Mouse (Mus musculus): ENCODE measurements around the gene 1700017B05Rik.
"Not testable (repeated sequence)": the region's sequence is repeated elsewhere in the genome, so short reads cannot be mapped to it uniquely, and the experiment has no call there.

The 1700017B05Rik gene

GRCm38 (mm10) chr9:57220356-57220755 is 42.1 kb downstream of the 1700017B05Rik start:
- DNase-seq (ENCODE audit: low read depth, low spot score), result peak; percentile 33

GRCm38 (mm10) chr9:57219511-57219910 is 42.9 kb downstream of the 1700017B05Rik start:
- no peak for DNase-seq (ENCODE audit: low read depth, low spot score)

- DNase-seq (ENCODE audit: low read depth, low spot score), result no peak
These were observed 43.6 kb downstream of the 1700017B05Rik start for GRCm38 (mm10) chr9:57218776-57219175.

GRCm38 (mm10) chr9:57217220-57217619 is 45.2 kb downstream of the 1700017B05Rik start:
- DNase-seq (ENCODE audit: low read depth, low spot score), result no peak

GRCm38 (mm10) chr9:57214500-57214899 is 47.9 kb downstream of the 1700017B05Rik start:
- no peak for DNase-seq (ENCODE audit: low read depth, low spot score)

- DNase-seq (ENCODE audit: low read depth, low spot score), result no peak
These were observed 49.8 kb downstream of the 1700017B05Rik start for GRCm38 (mm10) chr9:57212448-57213222.

- DNase-seq (ENCODE audit: low read depth, low spot score), result no peak
These were observed 53.1 kb downstream of the 1700017B05Rik start for GRCm38 (mm10) chr9:57209316-57209715.

- DNase-seq (ENCODE audit: low read depth, low spot score), result no peak
These were observed 55.5 kb downstream of the 1700017B05Rik start for GRCm38 (mm10) chr9:57206896-57207295.

- DNase-seq (ENCODE audit: low read depth, low spot score), result not testable (repeated sequence)
These were observed 58.8 kb downstream of the 1700017B05Rik start for GRCm38 (mm10) chr9:57203571-57203970.
